Mouse (Mus musculus) left cerebral cortex, postnatal 25 days (tissue): Measurements from ENCODE around the gene Shisa3. TPM values are rescaled to one million over a fixed set of nuclear protein-coding genes. Genes with fewer than 3 reads are reported as not detected.

Source experiments
- DNase-seq, 2 experiments: peaks; one replicate each; pipeline ENCODE4 v3.0.0; 2022; ENCODE audit warnings: low spot score in 2 of 2, mixed read lengths in 1 of 2
- intact Hi-C: fragments of 180-260 bp; cut with DNase I; formaldehyde crosslinking; loops from one replicate; pipeline ENCODE4 v1.15.1; 2025
- total RNA-seq, 2 experiments: library from RNA; stranded (reverse); gene quantifications; 2 replicates each; pipeline ENCODE4 v1.2.3; 2021

Shisa3 gene
- 1 to 10 TPM; 1.3 to 1.4 TPM for total RNA-seq

DNA sequence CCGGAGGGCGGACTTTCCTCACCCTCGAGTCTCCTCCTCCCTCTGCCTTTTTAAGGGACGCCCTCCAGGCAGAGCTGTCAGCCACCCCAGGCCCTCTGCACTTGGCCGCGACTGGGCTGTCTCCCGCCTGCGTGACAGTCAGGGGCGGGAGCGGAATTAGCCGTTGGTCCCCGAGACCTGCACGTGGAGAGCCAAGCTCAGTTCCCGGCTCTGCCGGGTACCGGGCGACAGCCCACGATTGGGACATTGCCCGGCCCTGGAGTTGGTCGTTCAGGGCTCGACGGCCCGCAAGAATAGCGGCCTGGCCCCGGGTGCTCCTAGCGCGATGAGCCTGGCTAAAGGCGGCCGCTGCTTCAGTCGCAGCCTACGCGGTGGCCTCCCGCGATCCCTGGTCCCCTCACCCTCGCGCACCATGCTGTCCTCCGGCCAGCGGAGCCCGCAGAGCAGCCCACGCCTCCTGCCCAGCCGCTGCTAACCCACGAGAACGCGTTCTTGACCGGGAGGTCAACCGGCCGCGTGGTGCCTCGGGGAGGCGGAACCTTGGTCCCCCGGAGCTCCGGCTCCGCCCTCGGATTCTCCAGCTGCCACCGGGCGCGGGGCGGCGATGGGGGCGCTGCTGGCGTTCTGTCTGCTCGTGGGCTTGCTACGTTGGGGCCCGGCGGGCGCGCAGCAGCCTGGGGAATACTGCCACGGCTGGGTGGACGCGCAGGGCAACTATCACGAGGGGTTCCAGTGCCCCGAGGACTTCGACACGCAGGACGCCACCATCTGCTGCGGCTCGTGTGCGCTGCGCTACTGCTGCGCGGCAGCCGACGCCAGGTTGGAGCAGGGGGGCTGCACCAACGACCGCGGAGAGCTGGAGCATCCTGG, at the start of gene Shisa3:
Shisa3 (plus strand) TSS at position 79 of the 870 bp plus-strand sequence.
- DNase-seq: peak in 1 of 2 experiments; percentile 17
- intact Hi-C loops: loop anchor here (5.0 kb wide), 2 partner anchors 76 to 511 kb away; partner anchors contain the start of gene Phox2b

- intact Hi-C loops: no loop called here
- no peak for DNase-seq
These were observed 49.0 kb upstream of the Shisa3 start for GRCm38 (mm10) chr5:67558644-67559043.

- intact Hi-C loops: no loop called here
- DNase-seq: no peak
These were observed 48.6 kb upstream of the Shisa3 start for GRCm38 (mm10) chr5:67559063-67559462.

DNA sequence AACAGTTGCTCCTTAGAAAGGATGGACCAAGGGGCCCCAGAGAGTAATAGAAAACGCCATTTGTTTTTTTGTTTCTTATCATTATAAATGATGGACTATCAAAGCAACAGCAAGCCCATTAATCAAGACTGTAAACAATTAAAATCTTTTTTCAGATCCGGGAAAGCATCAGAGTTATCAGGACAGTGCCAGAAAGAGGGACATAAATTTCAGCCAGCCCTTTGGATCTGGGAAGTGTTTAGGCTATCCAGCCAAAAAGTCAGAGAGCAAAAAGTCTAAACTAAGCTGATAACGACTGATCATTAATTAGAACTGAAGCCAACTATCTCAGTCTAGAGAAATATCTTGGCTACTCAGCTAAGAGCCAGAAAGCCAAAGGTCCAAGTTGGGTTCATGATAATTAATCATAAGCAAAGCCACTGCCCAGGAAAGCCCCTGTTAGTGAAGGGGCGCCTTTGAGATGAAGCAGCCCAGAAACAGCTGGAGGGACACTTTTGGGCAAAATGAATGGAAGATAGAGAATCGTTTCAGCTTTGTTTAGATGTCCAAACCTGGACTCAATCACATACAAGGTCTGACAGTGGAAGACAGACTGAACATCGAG, 35.0 kb upstream of the Shisa3 start:
- intact Hi-C loops: no loop called here

DNA sequence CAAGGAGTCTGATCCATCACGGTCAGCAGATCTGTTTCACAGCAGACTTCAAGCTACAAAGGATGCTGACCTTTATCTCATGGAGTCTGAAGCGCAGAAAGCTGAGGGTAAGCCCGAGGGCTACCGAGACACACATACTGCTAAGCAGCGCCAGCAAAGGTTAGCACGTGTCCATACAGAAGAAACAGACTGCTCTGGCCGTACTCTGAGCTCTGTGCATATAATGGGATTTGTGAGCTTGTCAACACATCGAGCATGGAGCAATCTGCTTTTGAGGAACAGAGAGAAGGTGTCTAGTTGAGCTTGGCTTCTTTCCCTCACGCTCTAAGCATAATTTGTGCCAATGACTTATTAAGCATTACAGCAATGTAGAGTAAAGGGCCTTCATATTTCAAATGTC, 33.6 kb upstream of the Shisa3 start:
- DNase-seq: no peak

More for the DNA sequence above, 35.0 kb upstream of the Shisa3 start:
- DNase-seq: no peak

DNA sequence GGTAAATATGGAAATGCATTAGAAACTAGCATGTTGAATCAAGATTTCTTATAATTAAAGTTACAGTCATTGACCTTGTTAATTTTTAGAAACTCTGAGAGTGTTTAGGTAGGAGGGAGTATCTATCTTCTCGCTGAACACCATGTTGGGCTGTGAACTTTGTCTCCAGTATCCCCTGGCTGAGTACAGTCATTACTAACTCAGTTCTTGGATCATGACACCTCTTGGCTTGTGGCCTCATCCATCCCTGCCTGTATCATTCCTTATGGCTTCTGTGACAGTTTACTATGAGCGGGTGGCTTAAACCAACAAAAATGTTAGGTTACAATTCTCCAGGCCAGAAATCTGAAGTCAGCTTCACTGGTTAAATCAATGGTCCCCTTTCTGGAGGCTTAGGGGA, 32.0 kb upstream of the Shisa3 start:
- intact Hi-C loops: no loop called here

More for the DNA sequence above, 33.6 kb upstream of the Shisa3 start:
- intact Hi-C loops: no loop called here

DNA sequence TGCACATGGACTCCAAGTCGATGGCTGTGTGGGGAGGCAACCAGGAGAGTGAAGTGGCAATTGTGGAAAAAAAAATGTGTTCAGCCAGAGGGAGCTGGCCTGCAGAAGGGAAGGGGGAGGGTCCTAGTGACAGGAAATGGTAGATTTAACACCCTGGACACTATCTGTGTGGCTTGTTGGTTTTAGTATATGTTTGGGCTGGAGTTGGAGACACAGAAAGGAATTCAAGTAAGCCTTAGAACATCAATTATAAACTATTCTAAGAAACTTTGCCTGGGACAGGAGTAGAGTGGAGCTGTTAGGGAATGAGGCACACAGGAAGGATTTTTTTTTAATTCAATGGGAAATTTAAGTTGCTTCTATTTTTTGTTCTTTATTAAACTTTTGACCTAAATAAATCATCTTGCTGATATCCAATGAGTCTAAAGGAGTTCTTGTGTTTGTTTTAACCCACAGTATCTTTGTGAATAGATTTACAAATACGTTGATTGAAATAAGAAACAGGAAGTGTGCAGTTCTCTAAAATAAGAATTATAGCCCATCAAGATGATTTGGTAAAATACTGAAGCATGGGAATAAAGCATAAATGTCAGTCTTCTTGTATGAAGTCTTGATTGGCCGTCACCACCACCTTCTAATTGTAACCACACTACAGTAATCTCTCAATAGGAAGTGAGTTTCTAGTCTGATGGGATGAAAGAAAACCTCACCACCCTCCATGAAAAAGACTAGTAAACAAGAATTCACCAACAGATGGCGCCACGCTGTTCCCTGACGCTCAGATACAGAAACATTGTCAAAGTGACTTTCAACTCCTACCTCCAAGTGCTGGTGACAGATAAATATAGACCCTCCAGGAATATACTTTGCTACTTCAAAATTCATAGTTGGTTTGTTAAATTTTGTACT, 27.7 kb upstream of the Shisa3 start:
- intact Hi-C loops: no loop called here
- peak in 1 of 2 experiments; percentile 10 for DNase-seq

More for the DNA sequence above, 32.0 kb upstream of the Shisa3 start:
- DNase-seq: no peak

DNA sequence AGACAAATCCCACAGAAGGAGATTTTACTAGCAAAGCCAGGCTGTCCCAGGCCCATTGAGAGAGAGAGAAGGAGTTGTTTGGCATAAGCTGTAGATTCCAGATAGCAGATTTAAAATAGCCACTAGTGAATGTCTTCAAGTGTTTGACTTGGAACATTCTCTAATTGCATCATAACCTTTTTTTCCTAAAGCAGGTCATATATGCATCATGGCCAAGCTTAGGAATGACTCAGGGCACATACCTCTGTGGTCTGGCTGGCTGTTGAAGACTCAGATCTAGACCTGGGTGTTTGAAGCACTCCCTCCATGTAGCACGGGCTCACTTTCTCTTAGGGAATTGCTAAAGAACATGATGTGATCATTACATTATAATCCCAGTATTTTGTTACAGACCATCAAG, 12.6 kb upstream of the Shisa3 start:
- no peak for DNase-seq
- intact Hi-C loops: no loop called here

GRCm38 (mm10) chr5:67595629-67596028, 12.1 kb upstream of the Shisa3 start:
- DNase-seq: no peak
- intact Hi-C loops: no loop called here

DNA sequence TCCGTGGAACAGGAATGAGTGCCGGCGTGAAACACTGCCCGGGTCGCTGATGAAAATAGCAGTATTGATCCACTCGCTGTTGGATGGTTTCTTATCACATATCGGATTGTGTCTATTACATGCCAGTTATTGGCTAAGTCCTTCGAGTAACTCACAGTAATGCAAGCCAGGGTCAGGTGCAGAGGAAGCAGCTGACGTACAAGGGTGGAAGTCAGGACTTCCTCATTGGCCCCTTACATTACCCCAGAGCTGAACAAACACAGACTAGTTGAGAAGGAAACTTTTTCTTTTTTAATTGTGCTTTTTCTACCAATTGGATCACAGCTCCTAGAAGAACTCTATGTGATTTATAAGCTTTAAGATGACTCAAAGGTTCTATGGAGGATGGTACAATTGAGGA, 7.7 kb upstream of the Shisa3 start:
- no peak for DNase-seq
- intact Hi-C loops: loop anchor here (5.0 kb wide), 1 partner anchor 48 kb away; no protein-coding TSS in a partner anchor

- intact Hi-C loops: loop anchor here (5.0 kb wide), 2 partner anchors 74 to 509 kb away; partner anchors contain the start of gene Phox2b
- no peak for DNase-seq
These were observed 1.7 kb upstream of the Shisa3 start for GRCm38 (mm10) chr5:67605951-67606350.

GRCm38 (mm10) chr5:67606916-67607803, 522 bp upstream of the Shisa3 start:
- DNase-seq: peak in 1 of 2 experiments; percentile 14
- intact Hi-C loops: loop anchor here (5.0 kb wide), 2 partner anchors 75 to 510 kb away; partner anchors contain the start of gene Phox2b

GRCm38 (mm10) chr5:67608674-67609519, 1.2 kb downstream of the Shisa3 start:
- DNase-seq: no peak
- intact Hi-C loops: loop anchor here (5.0 kb wide), 2 partner anchors 77 to 512 kb away; partner anchors contain the start of gene Phox2b

DNA sequence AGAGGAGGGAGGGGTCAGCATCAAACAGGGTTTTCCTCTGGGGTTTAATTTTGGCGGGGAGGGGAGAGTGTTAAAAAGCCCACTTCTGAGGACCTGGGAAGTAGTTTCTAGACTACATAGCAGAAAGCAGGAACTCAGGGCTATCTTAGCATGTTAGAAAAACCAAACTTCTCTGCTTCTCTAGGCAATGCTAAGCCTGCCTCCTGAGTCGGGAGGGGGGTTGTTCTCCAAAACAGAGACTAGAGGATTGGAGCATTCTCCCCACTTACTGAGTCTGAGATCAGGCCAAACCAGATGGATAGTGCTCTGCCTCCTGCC, 1.8 kb downstream of the Shisa3 start:
- DNase-seq: no peak
- intact Hi-C loops: loop anchor here (5.0 kb wide), 2 partner anchors 77 to 512 kb away; partner anchors contain the start of gene Phox2b

DNA sequence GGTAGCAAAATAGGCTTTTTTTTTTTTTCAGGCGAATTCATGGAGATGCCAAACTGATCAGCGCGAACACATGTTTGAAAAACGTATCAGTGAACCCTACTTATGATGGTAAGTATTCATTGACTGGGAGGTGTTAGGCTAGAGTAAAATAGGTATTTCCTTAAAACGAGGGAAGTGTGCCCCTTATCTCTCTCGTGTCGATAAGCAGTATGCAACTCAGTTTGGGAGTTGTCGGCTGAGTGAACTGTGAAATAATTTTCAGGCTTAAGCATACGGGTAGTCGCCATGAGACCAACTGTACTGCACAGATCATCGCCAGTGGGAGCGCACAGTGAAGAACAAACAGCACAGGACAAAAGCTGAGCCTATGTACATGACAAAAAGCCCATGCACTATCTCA, 13.5 kb downstream of the Shisa3 start:
- intact Hi-C loops: no loop called here
- DNase-seq: no peak

DNA sequence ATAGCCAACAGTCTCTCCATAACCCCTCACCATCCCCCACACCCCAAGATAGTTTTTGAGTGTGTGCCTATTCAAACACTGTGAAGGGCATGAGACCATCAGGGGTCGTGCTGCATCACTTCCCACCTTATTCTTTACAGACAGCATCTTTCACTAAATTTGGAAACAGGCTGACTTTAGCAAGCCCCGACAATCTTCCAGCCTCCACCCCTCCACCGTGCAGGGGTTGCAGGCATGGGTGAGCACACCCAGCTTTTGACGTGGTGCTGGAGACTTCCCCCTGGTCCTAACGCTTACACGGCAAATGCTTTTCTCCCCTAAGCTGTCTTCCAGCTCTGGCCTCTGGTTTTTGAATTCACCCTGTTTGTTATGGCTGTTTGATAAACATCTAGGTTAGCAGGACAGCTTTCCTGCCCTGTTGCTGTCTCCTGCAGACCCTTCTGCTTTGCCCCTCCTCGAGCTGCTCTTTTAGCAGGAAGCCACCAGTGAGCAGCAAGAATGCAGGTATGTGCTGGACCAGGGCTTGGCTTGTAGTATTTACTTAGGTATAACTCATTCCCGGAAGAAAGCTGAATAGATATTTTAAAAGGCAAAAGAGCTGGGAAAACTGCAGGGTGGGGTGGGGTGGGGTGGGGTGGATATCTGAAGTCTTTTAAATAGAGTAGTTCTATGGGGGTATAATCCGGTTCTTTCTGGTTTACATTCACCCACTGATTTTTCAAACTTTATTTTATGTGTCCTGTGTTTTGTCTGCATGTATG, 20.7 kb downstream of the Shisa3 start:
- DNase-seq: no peak
- intact Hi-C loops: no loop called here

DNA sequence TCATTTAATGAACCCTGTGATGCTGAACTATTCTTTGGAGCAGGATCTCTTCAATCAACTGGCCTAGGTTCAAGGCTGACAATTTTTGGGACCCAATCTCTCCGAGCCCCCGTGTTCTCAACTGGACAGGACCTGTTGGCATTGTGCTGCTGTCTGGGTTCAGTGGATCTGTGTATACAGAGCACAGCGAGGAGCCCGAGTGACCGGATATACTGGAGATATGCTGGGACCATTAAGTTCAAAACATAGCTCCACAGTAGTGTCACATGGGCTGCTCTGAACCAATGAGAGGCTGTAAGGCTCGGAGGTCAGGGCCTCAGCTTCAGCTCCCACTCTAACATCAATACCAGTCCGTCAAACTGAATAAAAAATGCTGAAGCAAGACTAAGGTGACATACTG, 21.8 kb downstream of the Shisa3 start:
- intact Hi-C loops: no loop called here
- DNase-seq: no peak
